ENCODE assay signal across 8 mouse cellular contexts in genomic region chr3:104431156-104431847, GRCm38 (mm10).
DNase-seq lines count a peak whose midpoint lies in the region; ATAC-seq lines count a peak whose summit lies in the region.

No protein-coding gene starts in this region.

- no peak overlapping the region for H3K4me2 ChIP-seq in hindbrain, embryonic 16.5 days (ENCODE audit: low read length)
- H3K4me2 ChIP-seq in hindbrain, embryonic 13.5 days = no peak overlapping the region
- peak overlapping the region; percentile 35 for H3K4me2 ChIP-seq in heart, embryonic 12.5 days

- H3K4me3 ChIP-seq in hindbrain, embryonic 16.5 days (ENCODE audit: low read length) = no peak overlapping the region
- H3K4me3 ChIP-seq in hindbrain, embryonic 13.5 days = no peak overlapping the region
- H3K4me3 ChIP-seq in heart, embryonic 12.5 days = no peak overlapping the region

- no peaks in the 10 kb centered on the region for H3K36me3 ChIP-seq in hindbrain, embryonic 16.5 days (ENCODE audit: control insufficient read depth, insufficient read depth, low read length)
- H3K36me3 ChIP-seq in hindbrain, embryonic 13.5 days = no peaks in the 10 kb centered on the region
- no peaks in the 10 kb centered on the region for H3K36me3 ChIP-seq in heart, embryonic 12.5 days

- no peaks in the 10 kb centered on the region; the same call in 1 of the 2 replicates for H3K4me1 ChIP-seq in hindbrain, embryonic 16.5 days (ENCODE audit: control insufficient read depth, insufficient read depth, low read depth, low read length)
- peaks cover 14% of the 10 kb centered on the region for H3K4me1 ChIP-seq in hindbrain, embryonic 13.5 days (replicated peaks)
- H3K4me1 ChIP-seq in heart, embryonic 12.5 days (replicated peaks) = peaks cover 27% of the 10 kb centered on the region

- peak; percentile 50 for ATAC-seq in hindbrain, embryonic 16.5 days
- no peak for ATAC-seq in hindbrain, embryonic 13.5 days (ENCODE audit: low FRiP score)
- no peak; the same call in 1 of the 2 replicates for ATAC-seq in heart, embryonic 12.5 days (ENCODE audit: insufficient number of reproducible peaks, low FRiP score)
- ATAC-seq in megakaryocyte-erythroid progenitor cell, adult 5-6 weeks (replicated peaks; ENCODE audit: low FRiP score, low TSS enrichment, poor library complexity, severe bottlenecking) = no peak

- no peak overlapping the region for H3K9ac ChIP-seq in hindbrain, embryonic 16.5 days (ENCODE audit: low read depth, low read length)
- H3K9ac ChIP-seq in hindbrain, embryonic 13.5 days = no peak overlapping the region
- peak overlapping the region; percentile 9; the same call in 1 of the 2 replicates for H3K9ac ChIP-seq in heart, embryonic 12.5 days

- no peak overlapping the region; the same call in 1 of the 2 replicates for H3K27ac ChIP-seq in hindbrain, embryonic 16.5 days (ENCODE audit: low read depth, low read length)
- no peak overlapping the region for H3K27ac ChIP-seq in hindbrain, embryonic 13.5 days
- peak overlapping the region; percentile 66 for H3K27ac ChIP-seq in heart, embryonic 12.5 days (ENCODE audit: poor library complexity, severe bottlenecking)

- no peaks in the 10 kb centered on the region for H3K9me3 ChIP-seq in hindbrain, embryonic 16.5 days (ENCODE audit: control insufficient read depth, low read length)
- H3K9me3 ChIP-seq in hindbrain, embryonic 13.5 days = no peaks in the 10 kb centered on the region
- no peaks in the 10 kb centered on the region for H3K9me3 ChIP-seq in heart, embryonic 12.5 days (replicated peaks)

- no peaks in the 10 kb centered on the region for H3K27me3 ChIP-seq in hindbrain, embryonic 16.5 days (replicated peaks; ENCODE audit: control insufficient read depth, insufficient read depth, low read length)
- 0 out of 2 replicates have a peak, but pooled peaks cover 4% of the 10 kb centered on the region for H3K27me3 ChIP-seq in hindbrain, embryonic 13.5 days
- no peaks in the 10 kb centered on the region for H3K27me3 ChIP-seq in heart, embryonic 12.5 days (replicated peaks)

- DNase-seq in NIH3T3 (ENCODE audit: low read depth) = peak; percentile 15
- DNase-seq in lung, postnatal 14 days = peak; percentile 11
- DNase-seq in adrenal gland, postnatal 36 days = no peak
- DNase-seq in adrenal gland, postnatal 10 days = no peak

- 22% methylated on average over 14 of the region's 14 CpGs for WGBS in hindbrain, embryonic 16.5 days
- WGBS in hindbrain, embryonic 13.5 days = 21% methylated on average over 13 of the region's 14 CpGs
- WGBS in heart, embryonic 12.5 days = 8% methylated on average over 13 of the region's 14 CpGs

Comparison
In these comparisons a context has a peak if more than half of its experiments do, and no peak if none do; other contexts are left out.
1. DNase-seq: peak in NIH3T3 (single experiment) and lung, postnatal 14 days (single experiment); none in adrenal gland, postnatal 36 days (0 of 2) and adrenal gland, postnatal 10 days (single experiment).